Mouse (Mus musculus) spleen, postnatal 10 days (tissue): Measurements from ENCODE around the gene Ece1.

ENCODE experiments used
- DNase-seq, 2 experiments: peaks; one replicate each; pipeline ENCODE4 v3.0.0; 2021 to 2022; ENCODE audit warnings: low spot score in 2 of 2

The Ece1 gene

GRCm38 (mm10) chr4:137881445-137881844 lies 19.4 kb downstream of the Ece1 start:
- no peak for DNase-seq

GRCm38 (mm10) chr4:137882663-137883062 lies 20.6 kb downstream of the Ece1 start:
- peak in 1 of 2 experiments; percentile 43 for DNase-seq

GRCm38 (mm10) chr4:137883513-137884150 lies 21.6 kb downstream of the Ece1 start:
- DNase-seq, result peak in 1 of 2 experiments; percentile 29

GRCm38 (mm10) chr4:137887337-137887992 lies 25.4 kb downstream of the Ece1 start:
- no peak for DNase-seq

DNA sequence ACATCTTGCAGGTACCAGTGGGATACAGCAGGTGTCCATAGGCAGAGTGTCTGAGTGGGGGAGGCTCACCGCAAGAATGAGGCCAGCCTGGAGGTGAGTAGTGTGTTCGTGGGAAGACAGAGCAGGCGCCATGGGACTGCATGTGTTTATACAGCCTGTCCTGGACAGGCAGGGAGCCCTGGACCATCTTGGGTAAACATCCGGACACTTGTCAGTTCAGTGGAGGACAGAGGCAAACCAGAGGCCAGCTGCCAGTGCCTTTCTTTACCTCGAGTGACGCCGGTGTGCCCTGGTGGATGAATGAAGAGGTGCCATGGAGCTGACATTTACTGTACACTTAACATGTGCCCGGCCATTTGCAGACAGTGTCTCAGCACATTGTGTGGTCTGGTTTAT lies 26.0 kb downstream of the Ece1 start:
- no peak for DNase-seq

DNA sequence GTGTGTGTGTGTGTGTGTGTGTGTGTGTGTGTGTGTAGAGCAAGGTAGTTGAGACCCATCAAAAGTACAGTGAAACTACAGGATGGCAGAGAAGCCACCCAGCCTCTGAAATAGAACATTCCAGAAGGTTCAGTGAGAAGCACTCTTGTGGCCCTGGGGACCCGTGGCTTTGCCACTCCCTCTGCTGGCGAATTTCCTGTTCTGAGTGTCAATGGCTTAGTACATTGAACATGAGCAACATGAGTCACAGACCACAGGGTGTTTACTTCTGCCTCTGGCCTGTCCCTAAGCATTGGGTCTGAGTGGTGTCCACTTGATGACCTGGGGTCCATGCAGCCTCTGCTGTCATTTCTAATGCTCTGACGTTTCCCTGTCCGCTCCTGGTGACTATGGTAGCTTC lies 28.6 kb downstream of the Ece1 start:
- DNase-seq, result peak in 1 of 2 experiments; percentile 58

DNA sequence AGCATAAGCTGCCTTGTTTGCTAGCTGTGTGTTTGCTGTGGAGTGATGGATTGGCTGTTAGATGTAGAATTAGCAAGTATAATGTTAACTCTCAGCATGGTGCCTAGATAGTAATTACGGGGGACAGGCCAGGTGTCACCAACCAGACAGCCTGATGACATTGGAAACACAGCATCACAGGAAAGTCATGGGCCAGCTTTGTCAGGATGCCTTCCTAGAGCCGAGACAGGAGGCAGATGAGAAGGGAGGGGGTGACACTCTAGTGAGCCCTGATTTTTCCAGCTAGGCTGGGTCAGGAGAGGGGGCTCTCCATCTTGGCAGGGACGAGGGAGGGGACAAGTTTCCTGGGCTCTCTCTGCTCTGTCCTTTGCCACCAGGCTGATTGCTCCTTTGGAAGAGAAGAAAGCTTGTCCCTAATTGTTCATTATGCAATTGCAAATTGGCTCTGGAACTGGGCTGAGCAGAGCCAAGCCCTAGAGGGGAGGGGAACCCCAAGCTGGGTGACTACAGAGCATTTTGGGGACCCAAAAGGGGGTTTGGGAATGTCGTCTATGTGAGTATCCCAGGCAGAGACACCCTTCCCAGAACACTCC lies 29.6 kb downstream of the Ece1 start:
- no peak for DNase-seq

DNA sequence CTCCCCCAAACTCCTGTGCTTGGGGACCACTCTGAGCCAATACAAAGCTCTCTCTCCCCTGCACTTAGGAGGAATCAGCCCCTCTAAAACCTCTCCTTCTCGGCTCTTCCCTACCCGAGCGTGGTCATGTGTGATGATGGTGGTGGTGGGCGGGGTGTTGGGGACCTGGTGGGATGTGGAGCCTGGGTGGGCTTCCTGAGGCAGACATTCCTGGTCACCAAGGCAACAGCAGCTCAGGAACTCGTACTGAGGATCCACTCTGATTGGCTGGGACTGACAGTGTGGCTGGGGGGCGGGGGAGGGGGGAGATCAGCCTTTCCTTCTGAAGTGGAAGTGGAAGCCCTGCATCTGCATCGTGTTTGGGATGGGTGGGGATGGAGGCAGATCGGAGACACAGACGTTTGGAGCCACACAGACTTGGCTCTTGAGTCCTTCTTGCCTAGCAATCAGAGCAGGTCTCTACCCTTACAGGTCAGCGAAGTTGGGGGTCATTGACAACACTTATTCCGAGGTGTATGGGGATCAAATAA lies 30.7 kb downstream of the Ece1 start:
- no peak for DNase-seq

DNA sequence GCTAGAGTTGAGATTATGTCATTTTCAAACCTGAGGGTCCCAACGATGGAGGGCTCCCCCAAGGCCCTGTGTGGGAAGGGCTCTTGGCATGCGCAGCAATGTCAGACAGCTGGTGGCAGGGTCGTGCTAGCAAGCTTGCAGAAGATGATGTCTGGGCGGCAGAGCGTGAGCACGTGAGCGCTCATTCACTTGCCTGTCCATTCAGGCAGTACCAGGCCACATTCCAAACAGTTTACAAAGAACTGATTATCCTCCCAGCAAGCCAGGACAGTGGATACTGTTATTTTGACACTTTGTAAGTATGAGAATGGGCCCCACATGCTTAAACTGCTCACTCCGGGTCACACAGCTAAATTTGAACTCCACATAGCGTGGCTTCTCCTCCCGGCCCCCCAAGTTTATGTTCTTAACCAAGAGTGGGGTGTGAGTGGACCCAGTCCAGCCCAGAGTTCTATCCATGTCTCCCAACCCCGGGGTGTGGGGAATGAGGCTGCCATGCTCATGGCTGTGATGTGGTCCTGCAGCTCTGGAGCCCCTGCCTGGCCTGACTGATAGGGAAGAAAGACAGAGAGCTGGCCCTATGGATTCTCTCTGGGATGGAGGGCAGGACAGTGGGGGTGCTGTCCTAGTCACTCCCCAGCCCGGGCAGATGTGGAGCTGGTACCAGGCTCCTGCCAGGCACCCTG lies 34.7 kb downstream of the Ece1 start:
- DNase-seq, result no peak

GRCm38 (mm10) chr4:137897298-137897612 lies 35.2 kb downstream of the Ece1 start:
- no peak for DNase-seq

GRCm38 (mm10) chr4:137898490-137898889 lies 36.5 kb downstream of the Ece1 start:
- no peak for DNase-seq

DNA sequence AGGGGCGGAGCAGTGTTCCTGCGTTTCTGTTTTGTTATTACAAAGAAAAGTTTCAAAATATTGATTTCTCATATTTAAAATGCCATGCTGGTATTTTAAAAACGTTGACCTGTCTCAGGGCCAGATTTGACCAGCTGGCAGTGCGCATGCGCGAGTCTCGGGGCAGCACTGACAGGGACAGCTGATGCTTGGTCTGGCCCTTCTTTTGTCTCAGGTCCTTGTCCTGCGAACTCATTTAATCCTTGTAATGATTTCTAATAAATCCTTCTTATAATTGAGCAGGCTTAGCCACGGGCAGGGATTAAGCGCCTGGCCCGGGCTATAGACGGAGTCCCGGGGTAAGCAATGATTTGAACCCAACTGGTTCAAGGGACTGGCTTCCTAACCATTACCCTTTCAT lies 40.2 kb downstream of the Ece1 start:
- DNase-seq, result no peak

DNA sequence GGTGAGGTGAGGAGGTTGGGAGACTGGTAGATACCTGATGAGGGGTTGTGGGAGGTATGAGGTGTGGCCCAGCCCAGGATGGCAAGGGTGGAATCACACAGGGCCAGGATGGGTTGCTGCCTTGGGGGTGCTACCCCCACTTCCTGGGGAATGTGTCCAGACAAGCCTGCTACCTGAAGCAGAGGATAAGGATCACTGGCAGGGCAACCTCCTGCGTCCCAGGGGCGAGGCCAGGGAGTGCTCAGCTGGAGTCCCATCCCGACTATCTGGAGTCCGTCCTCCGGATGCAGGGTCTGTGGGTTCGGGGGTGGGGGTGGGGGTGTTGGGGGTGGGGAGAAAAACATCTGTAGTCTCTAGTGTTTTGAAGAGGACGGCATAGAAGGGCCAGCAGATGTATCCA lies 40.8 kb downstream of the Ece1 start:
- DNase-seq, result no peak

DNA sequence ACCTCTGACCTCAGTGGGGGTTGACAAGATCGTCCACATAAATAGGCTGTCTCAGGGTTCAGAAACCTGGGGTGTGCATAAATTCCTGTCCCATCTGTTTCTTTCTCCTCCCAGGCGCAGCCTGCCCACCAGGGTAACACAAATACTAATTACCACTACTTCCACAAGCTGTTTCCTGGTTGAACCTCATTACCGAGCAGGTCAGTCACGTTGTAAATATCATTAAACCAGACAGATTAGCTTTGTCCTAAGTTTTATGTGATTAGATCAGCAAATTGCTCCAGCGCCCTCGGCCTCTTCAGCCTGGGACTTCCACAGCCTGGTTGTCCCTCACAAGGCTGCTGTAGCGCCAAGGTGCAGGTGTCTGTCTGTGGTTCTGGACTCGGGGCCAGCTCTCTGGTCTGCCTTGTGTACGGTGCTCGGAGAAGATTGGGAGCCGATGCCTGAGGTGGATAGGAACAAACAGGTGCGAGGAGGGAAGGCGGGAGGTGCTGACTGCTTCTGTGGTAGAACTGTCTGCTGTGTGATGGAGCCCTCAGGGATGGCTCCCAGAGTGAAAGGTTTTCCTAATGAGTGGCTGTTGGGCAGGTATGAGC lies 43.0 kb downstream of the Ece1 start:
- DNase-seq, result no peak

DNA sequence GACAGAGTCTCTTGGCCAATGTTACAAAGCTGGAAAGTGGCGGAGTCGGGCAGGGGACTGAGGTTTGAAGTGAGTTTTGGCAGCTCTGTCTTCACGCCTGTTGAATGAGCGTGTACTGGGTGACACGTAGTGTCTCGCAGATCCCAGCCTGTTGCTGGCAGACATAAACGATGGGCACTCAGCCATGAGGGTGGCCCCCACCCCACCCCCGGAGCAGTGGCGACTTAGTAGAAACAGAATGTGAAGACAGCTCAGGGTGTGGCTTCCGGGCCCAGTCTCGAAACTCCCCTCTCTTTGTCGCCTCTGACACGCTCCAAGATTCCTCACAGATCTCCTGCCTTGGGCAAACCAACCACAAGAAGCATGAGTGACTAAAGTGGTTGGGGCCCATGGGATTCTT lies 45.9 kb downstream of the Ece1 start:
- no peak for DNase-seq

- DNase-seq, result no peak
These were observed 46.5 kb downstream of the Ece1 start for GRCm38 (mm10) chr4:137908489-137908888.

DNA sequence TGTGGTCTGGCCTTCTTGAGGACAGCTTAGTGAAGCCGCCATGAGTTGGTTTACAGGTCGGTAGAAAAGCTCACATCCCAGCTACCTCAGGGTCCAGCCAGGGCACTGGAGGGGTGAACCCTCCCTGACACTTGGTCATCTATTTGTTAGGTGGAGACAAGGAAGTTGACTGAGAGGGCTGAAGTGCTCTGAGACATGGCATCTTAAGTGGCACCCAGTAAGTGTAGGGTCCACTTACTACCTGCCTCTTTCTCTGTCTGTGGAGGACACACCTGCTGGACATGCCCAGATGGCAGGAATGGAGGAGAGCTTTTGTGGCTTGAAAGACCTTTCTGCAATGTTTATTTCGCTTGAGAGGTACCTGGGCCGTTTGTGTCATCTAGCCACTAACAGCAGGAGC lies 46.9 kb downstream of the Ece1 start:
- DNase-seq, result no peak

GRCm38 (mm10) chr4:137909471-137909870 lies 47.4 kb downstream of the Ece1 start:
- no peak for DNase-seq

DNA sequence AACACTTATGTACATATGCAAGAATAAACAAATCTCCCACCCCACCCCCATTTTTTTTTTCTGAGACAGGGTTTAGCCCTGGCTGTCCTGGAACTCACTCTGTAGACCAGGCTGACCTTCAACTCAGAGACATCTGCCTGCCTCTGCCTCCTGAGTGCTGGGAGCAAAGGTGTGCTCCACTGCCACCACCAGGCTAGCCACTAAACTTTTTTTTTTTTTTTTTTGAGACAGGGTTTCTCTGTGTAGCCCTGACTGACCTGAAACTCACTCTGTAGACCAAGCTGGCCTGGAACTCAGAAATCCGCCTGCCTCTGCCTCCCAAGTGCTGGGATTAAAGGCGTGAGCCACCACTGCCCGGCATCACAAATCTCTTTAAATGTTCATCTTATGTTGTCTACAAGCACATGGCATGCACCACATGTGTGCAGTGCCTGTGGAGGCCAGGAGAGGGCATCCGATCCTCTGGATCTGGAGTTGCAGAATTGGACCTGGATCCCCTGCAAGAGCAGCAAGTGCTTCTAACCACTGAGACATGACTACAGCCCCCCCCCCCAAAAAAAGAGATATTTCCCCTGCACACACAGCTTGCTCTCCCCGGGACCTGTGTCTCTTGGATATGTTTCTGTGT lies 48.5 kb downstream of the Ece1 start:
- peak in 1 of 2 experiments; percentile 56 for DNase-seq

DNA sequence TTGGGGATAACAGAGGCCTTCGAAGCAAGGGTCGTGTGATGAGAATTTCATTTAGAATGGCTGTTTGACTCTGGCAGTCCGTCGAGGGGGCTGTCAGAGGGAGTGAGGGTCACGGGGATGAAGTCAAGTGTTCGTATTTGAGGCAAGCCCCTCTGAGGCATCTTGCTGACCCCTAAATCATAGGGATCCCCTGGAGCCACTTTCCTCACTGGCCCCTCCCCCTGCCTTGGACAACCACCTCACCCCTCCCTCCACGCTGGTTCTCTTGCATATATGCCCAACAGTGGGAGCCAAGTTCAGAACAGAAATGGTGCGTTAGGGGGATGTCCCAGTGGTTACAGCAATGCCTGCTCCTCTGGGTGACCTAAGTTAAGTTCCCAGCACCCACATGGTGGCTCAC lies 49.6 kb downstream of the Ece1 start:
- DNase-seq, result no peak

DNA sequence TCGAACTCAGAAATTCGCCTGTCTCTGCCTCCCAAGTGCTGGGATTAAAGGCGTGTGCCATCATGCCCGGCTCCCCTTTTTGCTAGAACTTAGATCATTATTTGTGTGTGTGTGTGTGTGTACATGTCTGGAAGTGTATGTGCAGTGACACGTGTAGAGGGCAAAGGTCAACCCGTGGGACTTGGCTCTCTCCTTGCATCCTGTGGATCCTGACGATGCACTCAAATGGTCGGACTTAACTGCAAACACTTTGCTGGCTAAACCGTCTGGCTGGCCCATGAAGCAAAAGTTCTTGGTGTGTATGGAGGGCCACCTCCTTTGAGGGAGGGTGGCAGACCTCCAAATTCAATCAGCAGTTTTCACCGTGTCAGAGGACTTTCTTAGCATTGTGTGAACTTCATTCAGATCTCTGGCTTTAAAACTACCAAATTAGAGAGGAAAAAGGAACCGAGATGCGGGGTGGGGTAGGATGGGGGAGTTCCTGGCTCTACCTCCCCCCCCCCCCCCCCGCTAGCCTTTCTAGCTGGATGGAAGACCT lies 50.8 kb downstream of the Ece1 start:
- no peak for DNase-seq
